Mouse (Mus musculus): ENCODE data around the gene Ifit1bl1. TPM values are rescaled to one million over a fixed set of nuclear protein-coding genes. Genes with fewer than 3 reads are reported as not detected.
A peak's percentile ranks its signal among the peaks of the same experiment; 100 is the strongest.
"Not testable (repeated sequence)": the region's sequence is repeated elsewhere in the genome, so short reads cannot be mapped to it uniquely, and the experiment has no call there.

Gene Ifit1bl1
- polyA plus RNA-seq, 1 experiment from 2014 or later: 8.8 TPM

GRCm38 (mm10) chr19:34598341-34598740 lies 3.4 kb downstream of the Ifit1bl1 start:
- Histone ChIP-seq H3K9me3 (ENCODE audit: control insufficient read depth, low read length) (no peaks in the 10 kb centered on the region), H3K36me3 (ENCODE audit: control insufficient read depth, insufficient read depth, low read length) (no peaks in the 10 kb centered on the region), H3K4me3 (ENCODE audit: low read depth, low read length) (no peak overlapping the region), H3K4me2 (replicated peaks; ENCODE audit: low read depth) (no peak overlapping the region), H3K27ac (replicated peaks) (no peak overlapping the region), H3K4me1 (replicated peaks; ENCODE audit: control insufficient read depth, insufficient read depth) (0 out of 2 replicates have a peak, but pooled peaks cover 2% of the 10 kb centered on the region), H3K27me3 (ENCODE audit: control insufficient read depth, insufficient read depth, low read length) (no peaks in the 10 kb centered on the region), H3K9ac (ENCODE audit: low read length) (no peak overlapping the region)
- TF ChIP-seq CTCF (IDR thresholded peaks at IDR 0.05; ENCODE audit: low read depth) (no peak), EP300 (optimal IDR thresholded peaks at IDR 0.05) (no peak)
- 72% methylated on average over 2 of the region's 2 CpGs for WGBS
- DNase-seq (ENCODE audit: low spot score) (no peak), ATAC-seq (ENCODE audit: low FRiP score, low TSS enrichment) (no peak)

DNA sequence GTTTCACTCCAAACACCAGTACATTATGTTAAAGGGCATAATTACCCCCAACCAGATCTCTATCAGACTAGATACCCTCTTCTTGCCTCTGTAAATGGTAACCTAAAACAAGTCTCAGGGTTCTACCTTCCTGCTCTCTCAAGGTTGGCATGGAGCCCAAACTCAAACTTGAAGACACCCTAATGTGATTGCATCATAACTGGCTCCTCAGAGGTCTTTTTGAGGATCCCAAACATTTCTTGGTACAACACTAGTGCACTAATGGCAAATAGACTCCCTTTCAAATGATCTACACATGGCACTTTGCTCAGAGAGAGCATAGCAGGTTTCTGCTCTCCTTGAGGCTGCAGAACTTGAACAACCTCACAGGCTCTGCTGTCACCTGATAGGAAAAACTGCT lies 4.9 kb downstream of the Ifit1bl1 start:
- no peak for DNase-seq (ENCODE audit: low spot score)
- H3K9ac ChIP-seq (ENCODE audit: low read length): no peak overlapping the region
- no peaks in the 10 kb centered on the region for H3K36me3 ChIP-seq (ENCODE audit: control insufficient read depth, insufficient read depth, low read length)
- no peaks in the 10 kb centered on the region for H3K9me3 ChIP-seq (ENCODE audit: control insufficient read depth, low read length)
- H3K4me1 ChIP-seq (replicated peaks; ENCODE audit: control insufficient read depth, insufficient read depth): 0 out of 2 replicates have a peak, but pooled peaks cover 2% of the 10 kb centered on the region
- H3K4me3 ChIP-seq (ENCODE audit: low read depth, low read length): no peak overlapping the region
- no peak overlapping the region for H3K4me2 ChIP-seq (replicated peaks; ENCODE audit: low read depth)
- ATAC-seq (ENCODE audit: low FRiP score, low TSS enrichment): no peak
- TF ChIP-seq EP300 (optimal IDR thresholded peaks at IDR 0.05) (no peak), CTCF (IDR thresholded peaks at IDR 0.05; ENCODE audit: low read depth) (no peak)
- H3K27ac ChIP-seq (replicated peaks): no peak overlapping the region
- no peaks in the 10 kb centered on the region for H3K27me3 ChIP-seq (ENCODE audit: control insufficient read depth, insufficient read depth, low read length)

GRCm38 (mm10) chr19:34594523-34594922 lies 7.2 kb downstream of the Ifit1bl1 start:
- WGBS: 77% methylated on average over 3 of the region's 3 CpGs
- not testable (repeated sequence) for ATAC-seq (ENCODE audit: low FRiP score, low TSS enrichment); H3K4me2 ChIP-seq (replicated peaks; ENCODE audit: low read depth); H3K4me3 ChIP-seq (ENCODE audit: low read depth, low read length); H3K4me1 ChIP-seq (replicated peaks; ENCODE audit: control insufficient read depth, insufficient read depth); DNase-seq (ENCODE audit: low spot score); H3K27ac ChIP-seq (replicated peaks); H3K9ac ChIP-seq (ENCODE audit: low read length); H3K36me3 ChIP-seq (ENCODE audit: control insufficient read depth, insufficient read depth, low read length); H3K27me3 ChIP-seq (ENCODE audit: control insufficient read depth, insufficient read depth, low read length); H3K9me3 ChIP-seq (ENCODE audit: control insufficient read depth, low read length)

GRCm38 (mm10) chr19:34593456-34593855 lies 8.3 kb downstream of the Ifit1bl1 start:
- no peaks in the 10 kb centered on the region for H3K36me3 ChIP-seq (ENCODE audit: control insufficient read depth, insufficient read depth, low read length)
- H3K27me3 ChIP-seq (ENCODE audit: control insufficient read depth, insufficient read depth, low read length): no peaks in the 10 kb centered on the region
- DNase-seq (ENCODE audit: low spot score): no peak
- H3K27ac ChIP-seq (replicated peaks): no peak overlapping the region
- H3K9me3 ChIP-seq (ENCODE audit: control insufficient read depth, low read length): no peaks in the 10 kb centered on the region
- no peak overlapping the region for H3K9ac ChIP-seq (ENCODE audit: low read length)
- no peak for ATAC-seq (ENCODE audit: low FRiP score, low TSS enrichment)
- TF ChIP-seq CTCF (IDR thresholded peaks at IDR 0.05; ENCODE audit: low read depth) (no peak), EP300 (optimal IDR thresholded peaks at IDR 0.05) (no peak)
- no peak overlapping the region for H3K4me2 ChIP-seq (replicated peaks; ENCODE audit: low read depth)
- H3K4me3 ChIP-seq (ENCODE audit: low read depth, low read length): no peak overlapping the region
- 85% methylated on average over 2 of the region's 2 CpGs for WGBS
- H3K4me1 ChIP-seq (replicated peaks; ENCODE audit: control insufficient read depth, insufficient read depth): 0 out of 2 replicates have a peak, but pooled peaks cover 2% of the 10 kb centered on the region

DNA sequence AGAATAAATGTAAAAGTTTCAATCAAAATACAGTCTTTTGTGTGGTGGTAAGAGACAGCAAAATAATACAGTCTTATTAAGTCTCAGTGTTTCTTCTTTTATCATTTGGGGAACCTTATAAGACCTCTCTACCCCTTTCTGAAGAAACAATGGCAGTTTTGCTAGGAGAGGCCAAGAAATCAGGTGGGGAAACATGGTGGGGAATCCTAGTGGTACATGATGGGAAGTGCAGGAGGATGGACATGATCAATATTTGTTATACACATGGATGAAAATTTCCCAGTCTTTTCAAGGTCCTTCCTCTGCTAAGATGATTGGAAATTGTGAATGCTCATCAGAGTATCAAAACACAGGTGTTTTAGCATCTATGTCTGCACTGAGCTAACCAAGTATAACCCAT lies 12.8 kb downstream of the Ifit1bl1 start:
- Histone ChIP-seq H3K9ac (ENCODE audit: low read length) (no peak overlapping the region), H3K27ac (replicated peaks) (no peak overlapping the region), H3K4me1 (replicated peaks; ENCODE audit: control insufficient read depth, insufficient read depth) (no peaks in the 10 kb centered on the region), H3K9me3 (ENCODE audit: control insufficient read depth, low read length) (no peaks in the 10 kb centered on the region), H3K36me3 (ENCODE audit: control insufficient read depth, insufficient read depth, low read length) (no peaks in the 10 kb centered on the region), H3K27me3 (ENCODE audit: control insufficient read depth, insufficient read depth, low read length) (no peaks in the 10 kb centered on the region), H3K4me3 (ENCODE audit: low read depth, low read length) (no peak overlapping the region), H3K4me2 (replicated peaks; ENCODE audit: low read depth) (no peak overlapping the region)
- no peak for ATAC-seq (ENCODE audit: low FRiP score, low TSS enrichment)
- TF ChIP-seq CTCF (IDR thresholded peaks at IDR 0.05; ENCODE audit: low read depth): peak; percentile 38; the same call in 1 of the 2 replicates
- no peak for TF ChIP-seq EP300 (optimal IDR thresholded peaks at IDR 0.05)
- DNase-seq (ENCODE audit: low spot score): no peak

DNA sequence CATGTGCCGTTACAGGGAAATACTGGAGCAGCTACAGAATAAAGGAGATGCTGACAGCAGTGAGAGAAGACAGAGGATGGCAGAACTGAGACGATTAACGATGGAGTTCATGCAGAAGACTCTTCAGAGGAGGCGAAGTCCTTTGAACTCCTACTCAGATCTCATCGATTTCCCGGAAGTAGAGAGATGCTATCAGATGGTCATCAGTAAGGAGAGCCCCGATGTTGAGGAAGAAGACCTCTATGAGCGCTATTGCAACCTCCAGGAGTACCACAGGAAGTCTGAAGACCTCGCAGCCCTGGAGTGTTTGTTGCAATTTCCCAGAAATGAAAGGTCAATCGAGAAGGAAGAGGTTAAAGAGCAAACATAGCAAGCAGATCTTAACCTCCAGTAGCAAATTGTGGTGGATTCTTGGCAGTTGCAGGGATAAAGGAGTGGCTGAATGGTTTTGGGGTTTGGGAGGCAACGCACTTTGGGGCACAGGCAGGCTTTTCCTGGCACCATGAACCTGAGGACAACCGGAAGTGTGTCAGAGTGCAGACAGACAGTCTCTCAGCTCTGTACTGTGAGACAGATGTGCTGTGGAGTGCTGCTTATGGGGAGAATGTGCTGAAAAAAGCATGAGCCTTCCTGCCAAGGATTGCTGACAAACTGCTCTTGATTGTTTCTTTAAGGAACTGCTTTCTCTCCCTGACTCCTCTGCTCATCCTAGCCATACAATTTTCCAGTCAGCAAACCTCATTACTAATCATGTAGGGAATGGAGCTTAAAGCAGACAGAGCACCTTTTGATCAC lies 13.7 kb downstream of the Ifit1bl1 start:
- DNase-seq (ENCODE audit: low spot score); H3K4me3 ChIP-seq (ENCODE audit: low read depth, low read length); H3K9ac ChIP-seq (ENCODE audit: low read length); H3K4me1 ChIP-seq (replicated peaks; ENCODE audit: control insufficient read depth, insufficient read depth); H3K27me3 ChIP-seq (ENCODE audit: control insufficient read depth, insufficient read depth, low read length); H3K4me2 ChIP-seq (replicated peaks; ENCODE audit: low read depth); ATAC-seq (ENCODE audit: low FRiP score, low TSS enrichment); H3K36me3 ChIP-seq (ENCODE audit: control insufficient read depth, insufficient read depth, low read length); H3K27ac ChIP-seq (replicated peaks); H3K9me3 ChIP-seq (ENCODE audit: control insufficient read depth, low read length): not testable (repeated sequence)
- 71% methylated on average over 6 of the region's 12 CpGs for WGBS
